Mouse (Mus musculus): ENCODE data around the gene Nif3l1. TPM values are rescaled to one million over a fixed set of nuclear protein-coding genes. Genes with fewer than 3 reads are reported as not detected.
A peak's percentile ranks its signal among the peaks of the same experiment; 100 is the strongest.

Gene Nif3l1
- total and polyA plus RNA-seq, 2 experiments from 2014 or later: 28.7 to 39.1 TPM

GRCm38 (mm10) chr1:58504577-58505254, 59.8 kb downstream of the Nif3l1 start, which contains the start of gene Orc2:
Gene Orc2 (minus strand): TSS chr1:58505109.
- WGBS: under 1% methylated on average over 64 of the region's 64 CpGs
- peak within 1 kb of the TSS; percentile 99 for H3K4me3 ChIP-seq (ENCODE audit: low read depth, low read length)
- H3K4me1 ChIP-seq (ENCODE audit: insufficient read depth, low read length): peaks cover 11% of the 10 kb centered on the region; the same call in 1 of the 2 replicates
- H3K27ac ChIP-seq (ENCODE audit: low read depth, low read length): peak within 1 kb of the TSS; percentile 87
- peaks cover 7% of the 10 kb centered on the region for H3K36me3 ChIP-seq (ENCODE audit: insufficient read depth, low read length)
- ATAC-seq (ENCODE audit: low FRiP score): peak; percentile 100
- H3K9ac ChIP-seq (replicated peaks; ENCODE audit: low read length, poor library complexity, severe bottlenecking): peak within 1 kb of the TSS; percentile 91
- H3K4me2 ChIP-seq (ENCODE audit: low read depth, low read length, poor library complexity, severe bottlenecking): peak within 1 kb of the TSS; percentile 74
- H3K9me3 ChIP-seq (ENCODE audit: low read length): peaks cover 7% of the 10 kb centered on the region; the same call in 1 of the 2 replicates
- no peaks in the 10 kb centered on the region for H3K27me3 ChIP-seq (ENCODE audit: insufficient read depth, low read length)
- TF ChIP-seq CTCF (IDR thresholded peaks at IDR 0.05): no peak
- peak; percentile 96 for DNase-seq (ENCODE audit: low spot score)

DNA sequence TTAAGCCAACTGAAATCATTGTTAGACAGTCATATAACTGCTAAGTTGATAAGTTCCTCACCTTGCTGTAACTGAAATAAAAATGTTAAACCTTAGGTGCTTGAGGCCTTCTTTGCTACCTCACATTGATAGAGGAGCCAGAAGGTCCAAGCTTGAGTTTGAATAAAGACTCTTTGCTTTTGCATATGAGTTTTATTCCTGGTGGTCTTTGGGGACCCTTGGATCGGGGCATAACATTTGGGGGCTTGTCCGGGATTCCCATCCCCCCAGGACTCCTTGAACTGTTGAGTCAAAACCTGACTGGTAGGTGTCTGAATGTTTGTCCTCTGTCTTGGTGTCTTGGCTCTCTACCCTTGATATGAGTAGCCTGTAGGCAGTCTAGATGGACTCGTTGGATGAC, 62.3 kb downstream of the Nif3l1 start:
- no peak for TF ChIP-seq CTCF (IDR thresholded peaks at IDR 0.05)

More for the DNA sequence above, 62.3 kb downstream of the Nif3l1 start:
- H3K4me3 ChIP-seq (ENCODE audit: low read depth, low read length): no peak overlapping the region
- no peak overlapping the region for H3K9ac ChIP-seq (replicated peaks; ENCODE audit: low read length, poor library complexity, severe bottlenecking)
- no peak overlapping the region for H3K27ac ChIP-seq (ENCODE audit: low read depth, low read length)
- 0 out of 2 replicates have a peak, but pooled peaks cover 2% of the 10 kb centered on the region for H3K36me3 ChIP-seq (ENCODE audit: insufficient read depth, low read length)
- DNase-seq (ENCODE audit: low spot score) (no peak), ATAC-seq (ENCODE audit: low FRiP score) (no peak)
- H3K4me2 ChIP-seq (ENCODE audit: low read depth, low read length, poor library complexity, severe bottlenecking): no peak overlapping the region
- no peaks in the 10 kb centered on the region for H3K27me3 ChIP-seq (ENCODE audit: insufficient read depth, low read length)
- 99% methylated on average over 3 of the region's 3 CpGs for WGBS
- H3K9me3 ChIP-seq (ENCODE audit: low read length): peaks cover 12% of the 10 kb centered on the region; the same call in 1 of the 2 replicates
- peaks cover 11% of the 10 kb centered on the region; the same call in 1 of the 2 replicates for H3K4me1 ChIP-seq (ENCODE audit: insufficient read depth, low read length)

Other genes with a start within 250 kb of the Nif3l1 start
- gene Aox4, start 234.8 kb upstream of the Nif3l1 start, total RNA-seq (2014; rRNA removed): 0.05 and 0.71 TPM in 2 replicates
- gene Aox4, start 234.8 kb upstream of the Nif3l1 start, polyA plus RNA-seq (2015; fragmentation: Nextera tagmentation; extraction: Ambion mirVana): 0.21 and 0.45 TPM in 2 replicates
- gene Aox2, start 166.8 kb upstream of the Nif3l1 start, total RNA-seq (2014; rRNA removed): 0.16 TPM in 1 of 2 replicates, not detected in the other
- 0.05 TPM in 1 of 2 replicates, not detected in the other for gene Aox2, start 166.8 kb upstream of the Nif3l1 start, polyA plus RNA-seq (2015; fragmentation: Nextera tagmentation; extraction: Ambion mirVana)
- gene Bzw1, start 52.3 kb upstream of the Nif3l1 start, total RNA-seq (2014; rRNA removed): 251 and 312 TPM in 2 replicates
- gene Bzw1, start 52.3 kb upstream of the Nif3l1 start, polyA plus RNA-seq (2015; fragmentation: Nextera tagmentation; extraction: Ambion mirVana): 325 and 364 TPM in 2 replicates
- 85.5 and 135 TPM in 2 replicates for gene Clk1, start 21.1 kb upstream of the Nif3l1 start, total RNA-seq (2014; rRNA removed)
- 83.4 and 114 TPM in 2 replicates for gene Clk1, start 21.1 kb upstream of the Nif3l1 start, polyA plus RNA-seq (2015; fragmentation: Nextera tagmentation; extraction: Ambion mirVana)
- 19.9 and 21.9 TPM in 2 replicates for gene Ppil3, start 335 bp downstream of the Nif3l1 start, total RNA-seq (2014; rRNA removed)
- gene Ppil3, start 335 bp downstream of the Nif3l1 start, polyA plus RNA-seq (2015; fragmentation: Nextera tagmentation; extraction: Ambion mirVana): 40.4 and 44.2 TPM in 2 replicates
- 45.1 and 84.8 TPM in 2 replicates for gene Orc2, start 60.0 kb downstream of the Nif3l1 start, total RNA-seq (2014; rRNA removed)
- gene Orc2, start 60.0 kb downstream of the Nif3l1 start, polyA plus RNA-seq (2015; fragmentation: Nextera tagmentation; extraction: Ambion mirVana): 13.5 and 16.1 TPM in 2 replicates
- 18.1 and 23.6 TPM in 2 replicates for gene Fam126b, start 141.2 kb downstream of the Nif3l1 start, total RNA-seq (2014; rRNA removed)
- 9.8 and 11.7 TPM in 2 replicates for gene Fam126b, start 141.2 kb downstream of the Nif3l1 start, polyA plus RNA-seq (2015; fragmentation: Nextera tagmentation; extraction: Ambion mirVana)
- 87.1 and 89.2 TPM in 2 replicates for gene Ndufb3, start 141.2 kb downstream of the Nif3l1 start, total RNA-seq (2014; rRNA removed)
- 204 and 212 TPM in 2 replicates for gene Ndufb3, start 141.2 kb downstream of the Nif3l1 start, polyA plus RNA-seq (2015; fragmentation: Nextera tagmentation; extraction: Ambion mirVana)